Mouse (Mus musculus) lung, postnatal 0 days (tissue): Measurements from ENCODE around the gene Acox2.

Source experiments
- CTCF ChIP-seq: IDR thresholded peaks from 2 replicates; pipeline ENCODE4 v1.5.1; 2016; ENCODE audit warnings: antibody characterized with exemption, mild to moderate bottlenecking
- EP300 ChIP-seq: IDR thresholded peaks from 2 replicates; pipeline ENCODE4 v1.6.1; 2016; ENCODE audit warnings: antibody characterized with exemption, mild to moderate bottlenecking, control low read depth

DNA sequence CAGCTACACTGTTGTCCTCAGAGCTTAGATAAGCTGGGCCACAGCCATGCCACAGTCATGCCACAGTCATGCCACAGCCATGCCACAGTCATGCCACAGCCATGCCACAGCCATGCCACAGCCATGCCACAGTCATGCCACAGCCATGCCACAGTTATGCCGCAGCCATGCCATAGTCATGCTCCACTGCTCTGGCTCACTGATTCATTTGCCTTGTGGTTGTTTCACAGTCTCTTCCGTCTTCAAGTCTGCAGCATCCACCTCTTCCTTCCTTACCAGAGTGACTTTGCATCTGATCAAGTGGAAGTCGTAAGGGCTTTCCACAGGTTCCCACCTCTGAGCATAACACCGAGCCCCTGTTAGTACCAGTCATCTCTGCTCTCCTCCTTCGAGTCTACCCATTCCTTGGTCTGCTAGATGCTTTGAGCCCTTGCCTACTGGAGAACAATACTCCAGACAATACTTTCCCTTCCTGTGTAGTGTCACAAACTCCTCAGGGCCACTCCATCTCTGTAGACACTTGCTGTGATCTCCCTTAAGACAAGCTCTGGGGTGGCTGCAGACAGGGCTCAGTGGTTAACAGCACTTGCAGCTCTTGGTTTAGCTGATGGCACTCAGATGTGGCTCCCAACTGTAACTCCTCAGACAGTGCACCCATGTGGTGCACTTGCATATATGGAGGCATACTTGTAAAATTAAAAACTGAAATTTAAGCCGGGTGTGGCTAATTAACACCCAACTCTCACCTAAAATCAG is 26.8 kb downstream of the Acox2 start:
- TF ChIP-seq EP300 (no peak), CTCF (no peak)
